Mouse (Mus musculus): Measurements from ENCODE around the gene 4930455H04Rik.

GRCm38 (mm10) chr3:116964426-116964825 is 3.6 kb upstream of the 4930455H04Rik start:
- no peak for TF ChIP-seq CTCF (IDR thresholded peaks at IDR 0.05; ENCODE audit: insufficient read depth, low read length)
- no peak for TF ChIP-seq POLR2A (IDR thresholded peaks at IDR 0.05; ENCODE audit: borderline replicate concordance, extremely low read depth, low read depth, low read length)
